Mouse (Mus musculus) adipose tissue, adult 10 weeks (tissue): ENCODE data around the gene Selenbp2. TPM values are rescaled to one million over a fixed set of nuclear protein-coding genes. Genes with fewer than 3 reads are reported as not detected.

ENCODE experiments used
- polyA plus RNA-seq: library from polyadenylated mRNA; stranded (reverse); fragments of 350-450 nt; fragmentation: Illumina TruSeq; extraction: RNeasy Lipid Tissue Mini Kit (QIAGEN cat#74804); gene quantifications from one replicate; pipeline ENCODE4 v1.2.3, GENCODE M21; 2014; ENCODE audit warnings: low read depth, low replicate concordance

Gene Selenbp2
- polyA plus RNA-seq: 3.5 TPM

GRCm38 (mm10) chr3:94693329-94693825 lies at the start of gene Selenbp2:
Gene Selenbp2 (plus strand): TSS chr3:94693556.

GRCm38 (mm10) chr3:94658740-94659095 lies 34.6 kb upstream of the Selenbp2 start, which contains the start of gene Tuft1:
Gene Tuft1 (minus strand): TSS chr3:94658872.

Other genes with a start within 250 kb of the Selenbp2 start
- 92.2 TPM for gene Oaz3, start 249.6 kb upstream of the Selenbp2 start, polyA plus RNA-seq
- 1.2 TPM for gene Celf3, start 215.3 kb upstream of the Selenbp2 start, polyA plus RNA-seq
- 6.2 TPM for gene Riiad1, start 213.2 kb upstream of the Selenbp2 start, polyA plus RNA-seq
- gene Snx27, start 110.8 kb upstream of the Selenbp2 start, polyA plus RNA-seq: 17.9 TPM
- gene Gm10972, start 50.4 kb upstream of the Selenbp2 start, polyA plus RNA-seq: not detected
- gene Tuft1, start 34.7 kb upstream of the Selenbp2 start, polyA plus RNA-seq: 13.2 TPM
- 13.1 TPM for gene Cgn, start 92.9 kb downstream of the Selenbp2 start, polyA plus RNA-seq
- gene Pogz, start 144.0 kb downstream of the Selenbp2 start, polyA plus RNA-seq: 17.9 TPM
- 211 TPM for gene Psmb4, start 193.4 kb downstream of the Selenbp2 start, polyA plus RNA-seq
- 123 TPM for gene Selenbp1, start 239.5 kb downstream of the Selenbp2 start, polyA plus RNA-seq